Mouse (Mus musculus): ENCODE measurements around the gene Fam19a3.

GRCm38 (mm10) chr3:104788075-104788474 is 6.4 kb upstream of the Fam19a3 start, which contains the start of gene Rhoc:
- no peak for TF ChIP-seq POLR2A (IDR thresholded peaks at IDR 0.05; ENCODE audit: borderline replicate concordance, extremely low read depth, low read depth, low read length)
- no peak for TF ChIP-seq CTCF (IDR thresholded peaks at IDR 0.05; ENCODE audit: insufficient read depth, low read length)

All from lung, adult 2 months (tissue).